ENCODE assay signal across 23 mouse cellular contexts in the genomic region with DNA sequence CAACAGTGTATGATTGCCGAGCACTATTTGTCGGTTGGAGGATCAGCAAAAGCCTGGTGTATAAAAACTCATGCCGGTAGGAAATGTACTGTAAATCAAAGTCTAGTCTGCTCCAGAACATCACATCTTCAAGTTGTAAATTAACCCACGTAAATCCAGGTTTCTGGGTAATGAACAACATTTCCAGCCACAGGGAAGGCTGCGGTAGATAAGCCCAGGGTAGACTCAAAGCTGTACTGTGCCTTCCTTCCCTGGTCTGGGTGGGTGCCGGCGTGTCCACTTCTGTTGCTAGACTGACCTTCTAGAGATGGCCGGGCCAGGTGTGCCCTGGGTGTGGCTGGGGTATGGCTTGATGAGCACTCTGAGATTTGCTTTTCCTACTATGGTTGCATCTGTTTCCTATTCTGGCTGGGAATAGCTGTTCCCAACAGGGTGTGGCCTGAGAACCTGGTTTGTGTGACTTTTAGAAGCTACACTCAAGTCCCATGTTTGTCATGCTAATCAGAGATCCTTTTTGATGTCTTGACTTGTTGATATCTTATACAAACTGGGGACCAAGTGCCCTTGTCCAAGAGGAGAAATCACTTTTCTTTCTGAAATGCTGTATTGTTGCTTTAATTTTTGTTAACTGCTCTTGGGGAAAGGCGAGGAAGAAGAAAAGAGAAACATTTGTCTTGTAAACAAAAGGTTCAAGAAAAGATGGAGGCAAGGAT.
DNase-seq lines count a peak whose midpoint lies in the region; ATAC-seq and TF ChIP-seq lines count a peak whose summit lies in the region.
"Had no signal": no experiment of that assay in that cellular context is flagged by ENCODE, and none has a peak within 500 bp of the region (broad histone marks: within the 10 kb centered on the region; RNA-seq: fewer than 3 reads in every experiment).

No protein-coding gene starts in this region.

- H3K4me2 ChIP-seq in kidney, embryonic 14.5 days (replicated peaks; ENCODE audit: low read depth, low read length), result no peak overlapping the region
- peak overlapping the region; percentile 27; the same call in 1 of the 2 replicates for H3K4me2 ChIP-seq in intestine, postnatal 0 days (replicated peaks; ENCODE audit: low read depth)
- H3K4me2 ChIP-seq: embryonic facial prominence, embryonic 12.5 days; forebrain, embryonic 12.5 days; heart, embryonic 11.5 days; lung, embryonic 14.5 days; neural tube, embryonic 15.5 days had no signal

- no peak for TF ChIP-seq CTCF in intestine, postnatal 0 days (IDR thresholded peaks at IDR 0.05; ENCODE audit: low read depth)

- ATAC-seq in kidney, embryonic 14.5 days (ENCODE audit: low FRiP score, low TSS enrichment), result no peak
- no peak for ATAC-seq in intestine, postnatal 0 days
- no peak for ATAC-seq in megakaryocyte-erythroid progenitor cell, adult 5-6 weeks (replicated peaks; ENCODE audit: low FRiP score, low TSS enrichment, poor library complexity, severe bottlenecking)
- ATAC-seq: hindbrain, embryonic 16.5 days had no signal

- H3K36me3 ChIP-seq in kidney, embryonic 14.5 days (ENCODE audit: control insufficient read depth, insufficient read depth, low read length), result no peaks in the 10 kb centered on the region
- no peaks in the 10 kb centered on the region for H3K36me3 ChIP-seq in intestine, postnatal 0 days (ENCODE audit: control insufficient read depth, insufficient read depth)
- H3K36me3 ChIP-seq: embryonic facial prominence, embryonic 12.5 days; forebrain, embryonic 12.5 days; hindbrain, embryonic 10.5 days; neural tube, embryonic 15.5 days had no signal

- peaks cover 4% of the 10 kb centered on the region; the same call in 1 of the 2 replicates for H3K4me1 ChIP-seq in kidney, embryonic 14.5 days (ENCODE audit: control insufficient read depth, insufficient read depth, low read length)
- H3K4me1 ChIP-seq in intestine, postnatal 0 days (replicated peaks; ENCODE audit: control insufficient read depth, insufficient read depth, low read length), result no peaks in the 10 kb centered on the region
- H3K4me1 ChIP-seq: forebrain, embryonic 12.5 days; megakaryocyte, embryonic 14.5 days; neural tube, embryonic 15.5 days had no signal

- no peak overlapping the region for H3K27ac ChIP-seq in kidney, embryonic 14.5 days (ENCODE audit: low read depth, low read length)
- H3K27ac ChIP-seq in intestine, postnatal 0 days (ENCODE audit: low read depth, low read length), result no peak overlapping the region
- H3K27ac ChIP-seq: embryonic facial prominence, embryonic 12.5 days; forebrain, embryonic 12.5 days; gastrocnemius, adult 2 months; hindbrain, embryonic 10.5 days; liver, embryonic 14.5 days; neural tube, embryonic 15.5 days had no signal

- DNase-seq in kidney, adult 11 months, result peak; percentile 35
- peak; percentile 25 for DNase-seq in kidney, postnatal 10 days
- DNase-seq in lung, postnatal 36 days, result no peak
- DNase-seq in adrenal gland, postnatal 14 days, result no peak
- no peak for DNase-seq in frontal cortex, postnatal 25 days (ENCODE audit: low spot score in 2 of 2)
- DNase-seq: adrenal gland, postnatal 10 days; cerebellum, adult 2 months; cerebellum, postnatal 25 days; gastrocnemius, adult 2 months; layer of hippocampus, adult 9-11 months; lung, embryonic 14.5 days had no signal

- H3K9ac ChIP-seq in kidney, embryonic 14.5 days (ENCODE audit: low read depth, low read length), result no peak overlapping the region
- no peak overlapping the region for H3K9ac ChIP-seq in intestine, postnatal 0 days (ENCODE audit: low read depth, low read length)
- H3K9ac ChIP-seq: embryonic facial prominence, embryonic 12.5 days; forebrain, embryonic 12.5 days; liver, embryonic 14.5 days; lung, embryonic 14.5 days; neural tube, embryonic 15.5 days had no signal

- no peak overlapping the region for H3K4me3 ChIP-seq in kidney, embryonic 14.5 days (ENCODE audit: low read length)
- no peak overlapping the region for H3K4me3 ChIP-seq in intestine, postnatal 0 days (ENCODE audit: low read depth, low read length)
- H3K4me3 ChIP-seq: embryonic facial prominence, embryonic 12.5 days; erythroblast, embryonic 14.5 days; forebrain, embryonic 12.5 days; gastrocnemius, adult 2 months; hindbrain, embryonic 10.5 days; megakaryocyte, embryonic 14.5 days; neural tube, embryonic 15.5 days had no signal

- H3K9me3 ChIP-seq in kidney, embryonic 14.5 days (ENCODE audit: control insufficient read depth, low read length), result no peaks in the 10 kb centered on the region
- no peaks in the 10 kb centered on the region for H3K9me3 ChIP-seq in intestine, postnatal 0 days (ENCODE audit: control insufficient read depth)
- H3K9me3 ChIP-seq: embryonic facial prominence, embryonic 12.5 days; forebrain, embryonic 12.5 days; hindbrain, embryonic 10.5 days; neural tube, embryonic 15.5 days had no signal

- no peaks in the 10 kb centered on the region for H3K27me3 ChIP-seq in kidney, embryonic 14.5 days (ENCODE audit: control insufficient read depth, insufficient read depth, low read length)
- H3K27me3 ChIP-seq in intestine, postnatal 0 days (replicated peaks; ENCODE audit: control insufficient read depth, insufficient read depth, low read length), result no peaks in the 10 kb centered on the region
- H3K27me3 ChIP-seq: embryonic facial prominence, embryonic 12.5 days; megakaryocyte, embryonic 14.5 days; neural tube, embryonic 15.5 days had no signal

- WGBS in kidney, embryonic 14.5 days, result 66% methylated on average over 9 of the region's 9 CpGs
- WGBS in intestine, postnatal 0 days, result 42% methylated on average over 9 of the region's 9 CpGs

Comparison
In these comparisons a context has a peak if more than half of its experiments do, and no peak if none do; other contexts are left out.
1. DNase-seq: peak in kidney, adult 11 months (single experiment) and kidney, postnatal 10 days (single experiment); none in lung, postnatal 36 days (single experiment), adrenal gland, postnatal 14 days (single experiment) and frontal cortex, postnatal 25 days (0 of 2).